Mouse (Mus musculus) embryonic fibroblast, embryonic 13.5 days (primary cell): ENCODE data around the gene Itpr1.

ENCODE experiments used
- CTCF ChIP-seq: IDR thresholded peaks from 2 replicates; pipeline ENCODE4 v1.5.1; 2011; ENCODE audit warnings: mild to moderate bottlenecking, control low read depth, low read length, moderate library complexity, borderline replicate concordance; ENCODE audit not compliant: insufficient read depth
- POLR2A ChIP-seq: IDR thresholded peaks from 2 replicates; pipeline ENCODE4 v1.6.1; 2011; ENCODE audit warnings: low read depth, mild to moderate bottlenecking, control low read depth, low read length, moderate library complexity

- TF ChIP-seq CTCF (no peak), POLR2A (no peak)
These were observed 20.3 kb upstream of the Itpr1 start for GRCm38 (mm10) chr6:108192632-108193031.
